Mouse (Mus musculus): ENCODE measurements around the gene Rps16.

DNA sequence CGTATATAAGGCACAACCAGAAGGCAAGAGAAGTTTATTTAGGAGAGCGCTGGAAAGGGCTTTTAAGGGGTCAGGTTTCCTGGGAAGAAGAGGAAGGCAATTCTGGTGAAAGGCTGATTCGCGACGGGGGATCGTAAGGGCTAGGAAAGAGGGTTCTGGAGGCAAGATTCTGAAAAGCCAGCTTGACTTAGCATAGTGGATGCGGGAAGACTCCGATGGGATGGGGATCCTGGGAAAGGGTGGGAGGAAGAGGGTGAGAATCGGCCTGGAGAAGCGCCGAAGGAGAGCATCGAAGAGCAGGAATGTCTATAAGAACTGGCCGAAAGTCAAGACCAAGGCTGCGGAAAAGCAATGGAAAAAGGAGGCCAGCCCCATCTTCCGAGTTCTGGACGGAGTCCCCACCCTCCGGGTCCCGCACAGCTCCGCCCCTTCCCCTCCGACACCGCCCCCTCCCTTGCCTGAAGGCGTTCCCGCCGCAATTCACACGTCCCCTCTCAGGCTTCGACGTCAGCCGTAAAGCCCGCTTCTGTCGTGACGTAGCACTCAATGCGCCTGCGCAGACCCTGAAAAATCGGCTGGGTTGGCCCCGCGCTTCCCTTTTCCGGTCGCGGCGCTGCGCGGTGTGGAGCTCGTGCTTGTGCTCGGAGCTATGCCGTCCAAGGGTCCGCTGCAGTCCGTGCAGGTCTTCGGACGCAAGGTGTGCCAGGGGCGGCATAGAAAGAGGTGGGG is at the start of gene Rps16:
- TF ChIP-seq CTCF (IDR thresholded peaks at IDR 0.05; ENCODE audit: low read depth) (0 out of 2 replicates have a peak, but pooled peaks have one; percentile 14), EP300 (optimal IDR thresholded peaks at IDR 0.05) (no peak)
